In the genomic region with DNA sequence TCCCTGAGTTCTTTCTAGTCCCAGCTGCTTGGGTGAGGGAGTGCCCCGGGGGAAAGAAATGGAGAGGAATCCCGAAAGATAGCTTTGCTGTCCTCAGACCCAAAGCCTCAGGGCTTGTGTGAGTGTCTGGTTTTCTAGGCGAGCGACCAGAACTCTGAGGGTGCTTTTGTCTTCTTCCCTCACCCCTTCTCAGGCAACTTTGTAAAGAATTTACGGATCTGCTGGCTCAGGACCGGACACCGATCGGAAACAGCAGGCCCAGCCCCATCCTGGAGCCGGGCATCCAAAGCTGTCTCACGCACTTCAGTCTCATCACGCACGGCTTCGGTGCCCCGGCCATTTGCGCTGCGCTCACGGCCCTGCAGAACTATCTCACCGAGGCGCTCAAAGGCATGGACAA, we compare ENCODE assay signal across 22 mouse cellular contexts. TPM values are rescaled to one million over a fixed set of nuclear protein-coding genes. Genes with fewer than 3 reads are reported as not detected.
A peak's percentile ranks its signal among the peaks of the same experiment; 100 is the strongest.
DNase-seq lines count a peak whose midpoint lies in the region; ATAC-seq and TF ChIP-seq lines count a peak whose summit lies in the region.
"Had no signal": no experiment of that assay in that cellular context is flagged by ENCODE, and none has a peak within 500 bp of the region (broad histone marks: within the 10 kb centered on the region; RNA-seq: fewer than 3 reads in every experiment).

No protein-coding gene starts in this region.

- H3K4me3 ChIP-seq in forebrain, embryonic 15.5 days: no peak overlapping the region
- no peak overlapping the region for H3K4me3 ChIP-seq in forebrain, postnatal 0 days (ENCODE audit: low read depth, low read length)
- peak overlapping the region; percentile 18 for H3K4me3 ChIP-seq in ES-Bruce4 (ENCODE audit: low read depth, low read length)
- H3K4me3 ChIP-seq in hindbrain, embryonic 16.5 days (ENCODE audit: low read length): no peak overlapping the region
- H3K4me3 ChIP-seq in midbrain, postnatal 0 days (ENCODE audit: low read depth, low read length): no peak overlapping the region
- no peak overlapping the region for H3K4me3 ChIP-seq in intestine, embryonic 16.5 days (ENCODE audit: low read length)
- H3K4me3 ChIP-seq: forebrain, embryonic 13.5 days; heart, embryonic 13.5 days; neural tube, embryonic 13.5 days had no signal

- no peaks in the 10 kb centered on the region for H3K9me3 ChIP-seq in forebrain, embryonic 15.5 days
- H3K9me3 ChIP-seq in forebrain, postnatal 0 days (ENCODE audit: low read length): 0 out of 2 replicates have a peak, but pooled peaks cover 3% of the 10 kb centered on the region
- H3K9me3 ChIP-seq in ES-Bruce4 (replicated peaks; ENCODE audit: control insufficient read depth, insufficient read depth, low read length, poor library complexity, severe bottlenecking): no peaks in the 10 kb centered on the region; the same call in 1 of the 2 replicates
- no peaks in the 10 kb centered on the region for H3K9me3 ChIP-seq in hindbrain, embryonic 16.5 days (ENCODE audit: control insufficient read depth, low read length)
- no peaks in the 10 kb centered on the region for H3K9me3 ChIP-seq in midbrain, postnatal 0 days (ENCODE audit: low read length)
- H3K9me3 ChIP-seq in intestine, embryonic 16.5 days (ENCODE audit: control insufficient read depth, low read length): no peaks in the 10 kb centered on the region
- H3K9me3 ChIP-seq: forebrain, embryonic 13.5 days; heart, embryonic 13.5 days; neural tube, embryonic 13.5 days had no signal

- H3K36me3 ChIP-seq in forebrain, embryonic 15.5 days: no peaks in the 10 kb centered on the region
- no peaks in the 10 kb centered on the region for H3K36me3 ChIP-seq in forebrain, postnatal 0 days (ENCODE audit: insufficient read depth)
- no peaks in the 10 kb centered on the region for H3K36me3 ChIP-seq in ES-Bruce4 (ENCODE audit: control insufficient read depth, insufficient read depth, low read length, poor library complexity, severe bottlenecking)
- H3K36me3 ChIP-seq in hindbrain, embryonic 16.5 days (ENCODE audit: control insufficient read depth, insufficient read depth, low read length): no peaks in the 10 kb centered on the region
- H3K36me3 ChIP-seq in midbrain, postnatal 0 days (ENCODE audit: insufficient read depth, low read length): no peaks in the 10 kb centered on the region
- H3K36me3 ChIP-seq in intestine, embryonic 16.5 days (ENCODE audit: control insufficient read depth, insufficient read depth, low read length): no peaks in the 10 kb centered on the region
- H3K36me3 ChIP-seq: G1E; heart, embryonic 13.5 days; neural tube, embryonic 13.5 days had no signal

- no peak for TF ChIP-seq CTCF in forebrain, postnatal 0 days (IDR thresholded peaks at IDR 0.05; ENCODE audit: low read depth)
- TF ChIP-seq CTCF in ES-Bruce4 (IDR thresholded peaks at IDR 0.05; ENCODE audit: low read depth, low read length): no peak
- no peak for TF ChIP-seq CTCF in midbrain, postnatal 0 days (IDR thresholded peaks at IDR 0.05)

- no peak for DNase-seq in forebrain, postnatal 0 days
- DNase-seq in midbrain, postnatal 0 days (ENCODE audit: low spot score): no peak
- DNase-seq in MN1 (ENCODE audit: low spot score): no peak
- DNase-seq in layer of hippocampus, adult 8-10 months (ENCODE audit: low spot score in 2 of 2): no peak
- DNase-seq: adrenal gland, postnatal 10 days; B cell, adult 2 months; cerebellum, adult 8-10 months; heart, postnatal 4 days; kidney, adult 18-20 months; kidney, postnatal 14 days had no signal

- WGBS in forebrain, embryonic 15.5 days: under 1% methylated on average over 19 of the region's 19 CpGs
- whole genome bisulfite sequencing in forebrain, postnatal 0 days: 2% methylated on average over 19 of the region's 19 CpGs
- WGBS in hindbrain, embryonic 16.5 days: 3% methylated on average over 19 of the region's 19 CpGs
- 2% methylated on average over 19 of the region's 19 CpGs for WGBS in midbrain, postnatal 0 days
- 3% methylated on average over 19 of the region's 19 CpGs for WGBS in intestine, embryonic 16.5 days

- no peak overlapping the region for H3K9ac ChIP-seq in forebrain, embryonic 15.5 days (replicated peaks)
- no peak overlapping the region for H3K9ac ChIP-seq in forebrain, postnatal 0 days
- H3K9ac ChIP-seq in ES-Bruce4 (ENCODE audit: low read depth, poor library complexity, severe bottlenecking): no peak overlapping the region
- H3K9ac ChIP-seq in hindbrain, embryonic 16.5 days (ENCODE audit: low read depth, low read length): no peak overlapping the region
- no peak overlapping the region for H3K9ac ChIP-seq in midbrain, postnatal 0 days (replicated peaks; ENCODE audit: low read length, poor library complexity, severe bottlenecking)
- H3K9ac ChIP-seq in intestine, embryonic 16.5 days (ENCODE audit: low read depth, low read length): no peak overlapping the region
- H3K9ac ChIP-seq: forebrain, embryonic 13.5 days; heart, embryonic 13.5 days; liver, embryonic 14.5 days; neural tube, embryonic 13.5 days had no signal

- H3K27me3 ChIP-seq in forebrain, embryonic 15.5 days: peaks cover 87% of the 10 kb centered on the region
- H3K27me3 ChIP-seq in forebrain, postnatal 0 days (ENCODE audit: insufficient read depth, low read length): peaks cover 87% of the 10 kb centered on the region
- H3K27me3 ChIP-seq in ES-Bruce4 (ENCODE audit: control insufficient read depth, insufficient read depth, low read length, poor library complexity, severe bottlenecking): peaks cover 19% of the 10 kb centered on the region
- H3K27me3 ChIP-seq in hindbrain, embryonic 16.5 days (replicated peaks; ENCODE audit: control insufficient read depth, insufficient read depth, low read length): peaks cover 53% of the 10 kb centered on the region
- H3K27me3 ChIP-seq in midbrain, postnatal 0 days (ENCODE audit: insufficient read depth, low read length): peaks cover 71% of the 10 kb centered on the region
- H3K27me3 ChIP-seq in intestine, embryonic 16.5 days (replicated peaks; ENCODE audit: control insufficient read depth, insufficient read depth, low read length): peaks cover 62% of the 10 kb centered on the region

- ATAC-seq in forebrain, embryonic 15.5 days (replicated peaks): 0 out of 2 replicates have a peak, but pooled peaks have one; percentile 30
- ATAC-seq in forebrain, postnatal 0 days: no peak
- ATAC-seq in hindbrain, embryonic 16.5 days: peak; percentile 28; the same call in 1 of the 2 replicates
- no peak for ATAC-seq in midbrain, postnatal 0 days (ENCODE audit: low FRiP score)
- no peak for ATAC-seq in intestine, embryonic 16.5 days
- ATAC-seq: forebrain, embryonic 13.5 days; lung, postnatal 0 days had no signal

- TF ChIP-seq EP300 in ES-Bruce4 (IDR thresholded peaks at IDR 0.05; ENCODE audit: insufficient read depth, low read depth, low read length): peak; percentile 38; the same call in 1 of the 2 replicates

- H3K4me1 ChIP-seq in forebrain, embryonic 15.5 days: no peaks in the 10 kb centered on the region
- no peaks in the 10 kb centered on the region for H3K4me1 ChIP-seq in forebrain, postnatal 0 days (ENCODE audit: insufficient read depth)
- peaks cover 2% of the 10 kb centered on the region for H3K4me1 ChIP-seq in ES-Bruce4 (ENCODE audit: control insufficient read depth, insufficient read depth, low read length)
- no peaks in the 10 kb centered on the region for H3K4me1 ChIP-seq in hindbrain, embryonic 16.5 days (ENCODE audit: control insufficient read depth, insufficient read depth, low read depth, low read length)
- no peaks in the 10 kb centered on the region for H3K4me1 ChIP-seq in midbrain, postnatal 0 days (ENCODE audit: insufficient read depth, low read length)
- no peaks in the 10 kb centered on the region for H3K4me1 ChIP-seq in intestine, embryonic 16.5 days (ENCODE audit: control insufficient read depth, insufficient read depth, low read length)
- H3K4me1 ChIP-seq: forebrain, embryonic 13.5 days; heart, embryonic 13.5 days had no signal

- no peak overlapping the region for H3K27ac ChIP-seq in forebrain, embryonic 15.5 days (replicated peaks)
- no peak overlapping the region for H3K27ac ChIP-seq in forebrain, postnatal 0 days (ENCODE audit: low read depth, low read length)
- no peak overlapping the region for H3K27ac ChIP-seq in ES-Bruce4 (ENCODE audit: insufficient read depth, low read length)
- H3K27ac ChIP-seq in hindbrain, embryonic 16.5 days (ENCODE audit: low read depth, low read length): no peak overlapping the region
- H3K27ac ChIP-seq in midbrain, postnatal 0 days (ENCODE audit: low read depth, low read length): peak overlapping the region; percentile 65
- H3K27ac ChIP-seq in intestine, embryonic 16.5 days (ENCODE audit: low read length): no peak overlapping the region
- H3K27ac ChIP-seq: forebrain, embryonic 13.5 days; heart, embryonic 13.5 days; liver, embryonic 14.5 days; neural tube, embryonic 13.5 days had no signal

- no peak for TF ChIP-seq POLR2A in ES-Bruce4 (IDR thresholded peaks at IDR 0.05; ENCODE audit: insufficient read depth, low read length)

- H3K4me2 ChIP-seq in forebrain, embryonic 15.5 days (replicated peaks): no peak overlapping the region
- no peak overlapping the region for H3K4me2 ChIP-seq in forebrain, postnatal 0 days (ENCODE audit: low read depth)
- H3K4me2 ChIP-seq in hindbrain, embryonic 16.5 days (ENCODE audit: low read length): no peak overlapping the region
- H3K4me2 ChIP-seq in midbrain, postnatal 0 days (ENCODE audit: low read depth, low read length, poor library complexity, severe bottlenecking): no peak overlapping the region
- no peak overlapping the region for H3K4me2 ChIP-seq in intestine, embryonic 16.5 days (ENCODE audit: low read depth, low read length)
- H3K4me2 ChIP-seq: forebrain, embryonic 13.5 days; heart, embryonic 13.5 days had no signal

RNA-seq across cellular contexts. Expression of a gene that starts 25.1 kb away (rescaled TPM):
- 1.9 and 3.8 TPM in 2 replicates for polyA plus RNA-seq in forebrain, embryonic 15.5 days (2015; fragmentation: Nextera tagmentation; extraction: Ambion mirVana)
- total RNA-seq in forebrain, postnatal 0 days (2014; rRNA removed): 1.0 and 1.6 TPM in 2 replicates
- polyA plus RNA-seq in forebrain, postnatal 0 days (2015; fragmentation: Nextera tagmentation; extraction: Ambion mirVana): 1.5 and 1.8 TPM in 2 replicates
- polyA plus RNA-seq in ES-Bruce4 (2011; ENCODE audit: insufficient read depth, insufficient read length, low read depth, missing spikeins): not detected in 2 replicates
- 40.1 and 64.0 TPM in 2 replicates for polyA plus RNA-seq in hindbrain, embryonic 16.5 days (2015; fragmentation: Nextera tagmentation; extraction: Ambion mirVana)
- total RNA-seq in midbrain, postnatal 0 days (2014; rRNA removed): 86.4 and 104 TPM in 2 replicates
- polyA plus RNA-seq in midbrain, postnatal 0 days (2015; fragmentation: Nextera tagmentation; extraction: Ambion mirVana): 172 and 180 TPM in 2 replicates
- polyA plus RNA-seq in intestine, embryonic 16.5 days (2015; fragmentation: Nextera tagmentation; extraction: Ambion mirVana): 0.22 TPM in 2 replicates
- total RNA-seq in layer of hippocampus, adult 8-10 months (2022): under 1 TPM in 3 of 4 experiments, not detected in 1; 0.18 to 0.45 (median 0.20) TPM
- total RNA-seq: granulocyte monocyte progenitor cell, adult 5-6 weeks; heart, postnatal 4 days had no signal
- polyA plus RNA-seq: G1E; testis, adult 2 months had no signal

Comparison
In these comparisons a context has a peak if more than half of its experiments do, and no peak if none do; other contexts are left out.
1. ATAC-seq: peak in forebrain, embryonic 15.5 days (single experiment) and hindbrain, embryonic 16.5 days (single experiment); none in forebrain, postnatal 0 days (single experiment), midbrain, postnatal 0 days (single experiment) and intestine, embryonic 16.5 days (single experiment).